Mouse (Mus musculus): ENCODE measurements at regions not wholly inside any gene's neighbourhood (a gene's known extent, or its start where the extent isn't known, plus 50 kb on each side); places are given as distances from the start of the nearest gene placed in this dataset.

DNA sequence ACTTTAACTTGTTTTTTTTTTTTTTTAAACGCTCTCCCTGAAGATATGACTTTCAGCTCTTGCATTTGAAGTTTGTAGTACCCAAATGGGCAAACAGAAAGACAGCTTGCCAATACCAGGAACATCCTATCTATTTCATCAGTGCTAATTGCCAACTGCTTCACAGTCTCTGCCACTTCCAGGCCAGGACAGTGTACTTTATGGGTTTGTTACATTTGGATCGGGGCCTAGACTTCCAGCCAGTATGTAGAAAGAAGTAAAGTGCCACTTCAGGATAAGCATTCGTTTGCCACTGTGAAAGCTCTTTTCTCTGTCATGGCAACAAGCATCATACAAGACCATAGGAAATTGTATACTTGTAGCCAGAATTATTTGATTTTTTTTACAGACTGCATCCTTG, 439.6 kb upstream of the Atp2b1 start:
- no peak for TF ChIP-seq CTCF (IDR thresholded peaks at IDR 0.05; ENCODE audit: low read depth, low read length)
- no peak for TF ChIP-seq TAL1 (conservative IDR thresholded peaks at IDR 0.05; ENCODE audit: low read depth, low read length)
- TF ChIP-seq GATA1 (IDR thresholded peaks at IDR 0.05; ENCODE audit: borderline replicate concordance, low read length), result no peak
- no peak for TF ChIP-seq POLR2AphosphoS5 (IDR thresholded peaks at IDR 0.05; ENCODE audit: insufficient replicate concordance, low read depth, low read length)
- TF ChIP-seq GATA2 (IDR thresholded peaks at IDR 0.05; ENCODE audit: borderline replicate concordance, low read depth, low read length), result no peak
